Mouse (Mus musculus): ENCODE measurements around the gene Ripor2.

Gene Ripor2

GRCm38 (mm10) chr13:24712581-24713130 is 130.7 kb downstream of the Ripor2 start:
- DNase-seq (ENCODE audit: low spot score in 2 of 2), result no peak

- peak; percentile 93 for DNase-seq (ENCODE audit: low spot score in 2 of 2)
Measured at GRCm38 (mm10) chr13:24713434-24714000, 131.5 kb downstream of the Ripor2 start.

GRCm38 (mm10) chr13:24714360-24714885 is 132.4 kb downstream of the Ripor2 start:
- no peak for DNase-seq (ENCODE audit: low spot score in 2 of 2)

GRCm38 (mm10) chr13:24715601-24716000 is 133.6 kb downstream of the Ripor2 start:
- DNase-seq (ENCODE audit: low spot score in 2 of 2), result no peak

GRCm38 (mm10) chr13:24716441-24716840 is 134.5 kb downstream of the Ripor2 start:
- DNase-seq (ENCODE audit: low spot score in 2 of 2), result no peak

- DNase-seq (ENCODE audit: low spot score in 2 of 2), result no peak
Measured at GRCm38 (mm10) chr13:24717677-24718076, 135.7 kb downstream of the Ripor2 start.

- no peak for DNase-seq (ENCODE audit: low spot score in 2 of 2)
Measured at GRCm38 (mm10) chr13:24721502-24721901, 139.5 kb downstream of the Ripor2 start.

- DNase-seq (ENCODE audit: low spot score in 2 of 2), result no peak
Measured at GRCm38 (mm10) chr13:24723699-24724394, 141.9 kb downstream of the Ripor2 start.

- no peak for DNase-seq (ENCODE audit: low spot score in 2 of 2)
Measured at GRCm38 (mm10) chr13:24724395-24724759, 142.4 kb downstream of the Ripor2 start.

GRCm38 (mm10) chr13:24729128-24729527 is 147.1 kb downstream of the Ripor2 start:
- DNase-seq (ENCODE audit: low spot score in 2 of 2), result no peak

- DNase-seq (ENCODE audit: low spot score in 2 of 2), result no peak
Measured at GRCm38 (mm10) chr13:24734502-24734901, 152.5 kb downstream of the Ripor2 start.

- no peak for DNase-seq (ENCODE audit: low spot score in 2 of 2)
Measured at GRCm38 (mm10) chr13:24735608-24736131, 153.7 kb downstream of the Ripor2 start.

- DNase-seq (ENCODE audit: low spot score in 2 of 2), result no peak
Measured at GRCm38 (mm10) chr13:24741028-24741427, 159.0 kb downstream of the Ripor2 start, which contains the start of gene Armh2. Gene Armh2, plus strand, starts transcription at chr13:24741232.

- no peak for DNase-seq (ENCODE audit: low spot score in 2 of 2)
Measured at GRCm38 (mm10) chr13:24747823-24748222, 165.8 kb downstream of the Ripor2 start.

GRCm38 (mm10) chr13:24750807-24751206 is 168.8 kb downstream of the Ripor2 start:
- DNase-seq (ENCODE audit: low spot score in 2 of 2), result no peak

GRCm38 (mm10) chr13:24751396-24751795 is 169.4 kb downstream of the Ripor2 start:
- DNase-seq (ENCODE audit: low spot score in 2 of 2), result no peak

- DNase-seq (ENCODE audit: low spot score in 2 of 2), result no peak
Measured at GRCm38 (mm10) chr13:24756756-24757155, 174.8 kb downstream of the Ripor2 start.

GRCm38 (mm10) chr13:24757820-24758564 is 176.0 kb downstream of the Ripor2 start:
- no peak for DNase-seq (ENCODE audit: low spot score in 2 of 2)

GRCm38 (mm10) chr13:24759451-24759850 is 177.5 kb downstream of the Ripor2 start:
- DNase-seq (ENCODE audit: low spot score in 2 of 2), result no peak

- DNase-seq (ENCODE audit: low spot score in 2 of 2), result no peak
Measured at GRCm38 (mm10) chr13:24760351-24760870, 178.4 kb downstream of the Ripor2 start.

- no peak for DNase-seq (ENCODE audit: low spot score in 2 of 2)
Measured at GRCm38 (mm10) chr13:24761083-24761402, 179.1 kb downstream of the Ripor2 start.
